Mouse (Mus musculus) liver, embryonic 13.5 days (tissue): ENCODE results near the gene Pcgf3. TPM values are rescaled to one million over a fixed set of nuclear protein-coding genes. Genes with fewer than 3 reads are reported as not detected.

Experiments used
- ATAC-seq: fragments of 200-750 bp; cut with Nextera tagmentation; 2 replicates; pipeline ENCODE4 v1.8.0; 2017; ENCODE audit warnings: low read depth, mild to moderate bottlenecking, moderate number of reproducible peaks, moderate library complexity
- DNase-seq: peaks from one replicate; pipeline ENCODE4 v3.0.0; 2022
- H3K27ac ChIP-seq: fragments of 300-500 bp; sonication (generic); 2 replicates; pipeline ENCODE4 v1.5.1; 2015; ENCODE audit warnings: moderate library complexity, mild to moderate bottlenecking, inconsistent platforms
- H3K27me3 ChIP-seq: fragments of 300-500 bp; sonication (generic); 2 replicates; pipeline ENCODE4 v1.6.1; 2015; ENCODE audit warnings: mild to moderate bottlenecking, inconsistent platforms
- H3K36me3 ChIP-seq: fragments of 300-500 bp; sonication (generic); 2 replicates; pipeline ENCODE4 v1.6.1; 2015; ENCODE audit warnings: mild to moderate bottlenecking, inconsistent platforms
- H3K4me1 ChIP-seq: fragments of 300-500 bp; sonication (generic); replicated peaks from 2 replicates; pipeline ENCODE4 v1.6.1; 2015; ENCODE audit warnings: inconsistent platforms
- H3K4me2 ChIP-seq: fragments of 300-500 bp; sonication (generic); 2 replicates; pipeline ENCODE4 v1.6.1; 2015; ENCODE audit warnings: inconsistent platforms, mild to moderate bottlenecking, moderate library complexity
- H3K4me3 ChIP-seq: fragments of 300-500 bp; sonication (generic); replicated peaks from 2 replicates; pipeline ENCODE4 v1.5.1; 2015; ENCODE audit warnings: mild to moderate bottlenecking, inconsistent platforms
- H3K9ac ChIP-seq: fragments of 300-500 bp; sonication (generic); 2 replicates; pipeline ENCODE4 v1.6.1; 2015; ENCODE audit warnings: mild to moderate bottlenecking, inconsistent platforms
- H3K9me3 ChIP-seq: fragments of 300-500 bp; sonication (generic); replicated peaks from 2 replicates; pipeline ENCODE4 v1.6.1; 2016; ENCODE audit warnings: inconsistent platforms
- WGBS: fragments of 180-500 bp; shearing (Covaris S2); methylation state at CpG from one replicate; pipeline ENCODE4 v1.1.7; 2015; ENCODE audit not compliant: insufficient replicate concordance; 5-methylcytosine and 5-hydroxymethylcytosine counted together
- polyA plus RNA-seq: library from polyadenylated mRNA; unstranded; fragments of >200 nt; fragmentation: Nextera tagmentation; extraction: Ambion mirVana; gene quantifications from 2 replicates; pipeline ENCODE4 v1.2.1, GENCODE M21; 2015

Pcgf3 gene
- polyA plus RNA-seq, 1 experiment from 2014 or later = 5.7 TPM

- Histone ChIP-seq H3K36me3 (no peaks in the 10 kb centered on the region), H3K27ac (no peak overlapping the region), H3K4me3 (no peak overlapping the region), H3K9ac (no peak overlapping the region), H3K9me3 (no peaks in the 10 kb centered on the region), H3K4me1 (peaks cover 6% of the 10 kb centered on the region), H3K4me2 (no peak overlapping the region), H3K27me3 (no peaks in the 10 kb centered on the region)
- ATAC-seq (no peak), DNase-seq (no peak)
- WGBS = 64% methylated on average over 5 of the region's 5 CpGs
Observed at GRCm38 (mm10) chr5:108518951-108519350, 57.9 kb downstream of the Pcgf3 start.

GRCm38 (mm10) chr5:108520153-108520552 is 59.1 kb downstream of the Pcgf3 start:
- H3K4me3 ChIP-seq = no peak overlapping the region
- H3K27ac ChIP-seq = no peak overlapping the region
- 0 out of 2 replicates have a peak, but pooled peaks cover 4% of the 10 kb centered on the region for H3K27me3 ChIP-seq
- ATAC-seq (peak; percentile 15; the same call in 1 of the 2 replicates), DNase-seq (no peak)
- WGBS = 58% methylated on average over 7 of the region's 7 CpGs
- H3K9ac ChIP-seq = no peak overlapping the region
- H3K4me1 ChIP-seq = no peaks in the 10 kb centered on the region
- no peak overlapping the region for H3K4me2 ChIP-seq
- H3K36me3 ChIP-seq = no peaks in the 10 kb centered on the region
- no peaks in the 10 kb centered on the region for H3K9me3 ChIP-seq

DNA sequence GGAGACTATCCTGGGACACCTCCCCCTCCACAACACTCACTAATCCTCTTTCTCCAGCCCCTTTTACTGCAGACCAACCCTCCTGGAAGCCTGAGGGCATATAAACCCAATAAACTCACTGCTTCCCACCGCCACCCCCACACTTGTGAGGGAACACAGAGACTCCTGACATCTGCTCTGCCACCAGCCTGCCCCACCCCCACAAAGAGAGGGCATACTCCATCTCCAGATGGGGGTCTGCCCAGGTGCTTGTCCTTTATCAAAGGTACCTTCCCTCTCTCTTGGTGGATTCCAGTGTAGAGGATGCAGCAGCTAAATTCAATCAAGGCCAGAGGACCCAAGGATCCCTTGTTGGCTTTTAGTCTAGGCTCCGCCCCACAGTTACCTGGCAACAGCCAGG is 60.0 kb downstream of the Pcgf3 start:
- DNase-seq (no peak), ATAC-seq (no peak)
- Histone ChIP-seq H3K4me3 (no peak overlapping the region), H3K27ac (no peak overlapping the region), H3K9me3 (no peaks in the 10 kb centered on the region), H3K4me1 (no peaks in the 10 kb centered on the region), H3K4me2 (no peak overlapping the region), H3K36me3 (no peaks in the 10 kb centered on the region), H3K9ac (no peak overlapping the region), H3K27me3 (0 out of 2 replicates have a peak, but pooled peaks cover 4% of the 10 kb centered on the region)
- WGBS = 63% methylated on average over 2 of the region's 2 CpGs

GRCm38 (mm10) chr5:108521896-108522295 is 60.9 kb downstream of the Pcgf3 start:
- ATAC-seq (no peak), DNase-seq (no peak)
- Histone ChIP-seq H3K4me3 (no peak overlapping the region), H3K4me1 (no peaks in the 10 kb centered on the region), H3K36me3 (no peaks in the 10 kb centered on the region), H3K27ac (no peak overlapping the region), H3K9ac (no peak overlapping the region), H3K4me2 (no peak overlapping the region), H3K9me3 (no peaks in the 10 kb centered on the region), H3K27me3 (0 out of 2 replicates have a peak, but pooled peaks cover 4% of the 10 kb centered on the region)
- 55% methylated on average over 3 of the region's 3 CpGs for WGBS

DNA sequence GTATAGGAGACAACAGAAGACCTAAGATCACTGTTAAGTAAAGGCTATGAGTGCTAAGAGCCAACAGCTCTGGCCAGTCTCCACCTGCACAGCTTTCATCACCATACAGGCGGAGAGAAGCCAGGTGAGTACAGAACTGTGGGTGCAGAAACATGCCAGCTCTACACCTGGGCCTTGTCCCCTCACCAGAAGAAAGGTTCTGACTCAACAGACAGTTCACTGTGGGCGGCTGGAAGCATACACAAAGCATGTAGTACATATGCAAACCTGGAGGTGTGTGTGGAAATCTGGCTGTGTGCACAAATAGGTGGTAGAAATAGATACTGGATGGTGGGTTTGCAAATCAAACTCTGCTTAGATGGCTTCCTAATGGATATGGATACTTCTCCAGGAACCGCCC is 61.6 kb downstream of the Pcgf3 start:
- 0 out of 2 replicates have a peak, but pooled peaks cover 4% of the 10 kb centered on the region for H3K27me3 ChIP-seq
- no peak overlapping the region for H3K4me2 ChIP-seq
- DNase-seq (no peak), ATAC-seq (no peak)
- H3K27ac ChIP-seq = no peak overlapping the region
- no peaks in the 10 kb centered on the region for H3K36me3 ChIP-seq
- H3K4me3 ChIP-seq = no peak overlapping the region
- no peaks in the 10 kb centered on the region for H3K9me3 ChIP-seq
- H3K9ac ChIP-seq = no peak overlapping the region
- H3K4me1 ChIP-seq = no peaks in the 10 kb centered on the region
- WGBS = 60% methylated on average over 3 of the region's 3 CpGs

- H3K36me3 ChIP-seq = no peaks in the 10 kb centered on the region
- no peaks in the 10 kb centered on the region for H3K4me1 ChIP-seq
- 75% methylated on average over 2 of the region's 2 CpGs for WGBS
- no peaks in the 10 kb centered on the region for H3K27me3 ChIP-seq
- no peak for ATAC-seq
- H3K27ac ChIP-seq = no peak overlapping the region
- peaks cover 5% of the 10 kb centered on the region; the same call in 1 of the 2 replicates for H3K9me3 ChIP-seq
- no peak for DNase-seq
- no peak overlapping the region for H3K4me3 ChIP-seq
- no peak overlapping the region for H3K4me2 ChIP-seq
- H3K9ac ChIP-seq = no peak overlapping the region
Observed at GRCm38 (mm10) chr5:108534188-108534587, 73.2 kb downstream of the Pcgf3 start.

DNA sequence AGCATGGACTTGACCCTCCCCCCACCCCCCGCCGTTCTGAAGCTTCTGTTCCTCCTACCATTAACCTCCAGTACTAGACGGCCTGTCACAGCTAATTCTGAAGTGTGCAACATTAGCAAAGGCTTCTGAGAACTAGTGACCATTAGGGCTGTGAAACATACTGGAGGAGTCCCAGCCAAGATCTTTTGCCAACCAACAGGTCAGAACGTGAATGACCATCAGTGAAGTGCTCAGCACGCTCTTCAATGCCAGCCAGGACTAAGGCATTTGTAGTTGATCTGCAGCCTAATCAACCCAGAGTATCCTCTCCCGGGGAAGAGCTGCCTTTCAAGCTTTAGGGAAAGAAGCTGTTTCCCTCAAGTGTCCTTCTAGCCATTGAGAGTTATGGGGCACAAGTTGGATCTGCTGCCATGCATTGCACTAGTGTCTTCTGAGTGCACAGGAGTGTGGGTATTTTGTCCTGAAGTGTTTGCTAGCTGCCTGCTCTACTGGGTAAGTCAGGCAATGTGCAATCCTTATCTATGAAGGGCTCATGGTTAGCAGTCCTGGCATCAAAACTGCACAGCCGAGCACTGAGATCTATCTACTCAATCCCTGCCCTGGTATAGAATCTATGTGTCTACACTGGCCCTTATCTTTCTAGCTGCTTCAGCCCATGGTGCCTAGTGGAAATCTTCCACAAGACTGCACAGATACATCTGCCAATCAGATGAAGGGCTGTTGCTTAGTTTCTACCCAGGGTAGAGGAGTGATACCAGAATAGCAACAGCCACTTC is 82.7 kb downstream of the Pcgf3 start:
- ATAC-seq (0 out of 2 replicates have a peak, but pooled peaks have one; percentile 41), DNase-seq (no peak)
- Histone ChIP-seq H3K9ac (no peak overlapping the region), H3K4me3 (no peak overlapping the region), H3K9me3 (no peaks in the 10 kb centered on the region), H3K36me3 (no peaks in the 10 kb centered on the region), H3K4me2 (no peak overlapping the region), H3K4me1 (no peaks in the 10 kb centered on the region), H3K27ac (no peak overlapping the region), H3K27me3 (peaks cover 17% of the 10 kb centered on the region)
- WGBS = 46% methylated on average over 7 of the region's 7 CpGs

DNA sequence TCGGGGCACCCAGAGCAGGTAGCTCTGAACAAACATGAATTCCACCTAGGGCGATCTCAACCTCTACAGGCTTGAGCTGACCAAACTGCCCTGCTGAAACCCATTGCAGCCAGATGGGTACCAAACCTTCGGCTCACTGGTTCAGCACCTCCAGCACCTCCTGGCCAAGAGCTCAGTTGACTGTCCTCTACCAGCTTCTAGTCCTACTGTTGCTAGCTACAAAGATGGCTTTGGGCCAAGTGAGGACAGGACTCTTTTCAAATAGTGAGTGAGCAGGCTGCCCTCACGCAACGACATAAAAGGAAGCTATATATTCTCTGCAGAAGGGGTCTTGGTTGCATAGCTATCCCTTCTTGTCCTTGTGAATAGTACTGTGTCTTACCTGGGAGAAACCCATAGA is 86.6 kb downstream of the Pcgf3 start:
- DNase-seq (no peak), ATAC-seq (no peak)
- Histone ChIP-seq H3K36me3 (no peaks in the 10 kb centered on the region), H3K27me3 (peaks cover 55% of the 10 kb centered on the region), H3K27ac (no peak overlapping the region), H3K4me3 (no peak overlapping the region), H3K4me2 (no peak overlapping the region), H3K9ac (no peak overlapping the region), H3K4me1 (peaks cover 9% of the 10 kb centered on the region; the same call in 1 of the 2 replicates), H3K9me3 (no peaks in the 10 kb centered on the region)
- 72% methylated on average over 5 of the region's 5 CpGs for WGBS

GRCm38 (mm10) chr5:108549137-108549488 is 88.1 kb downstream of the Pcgf3 start:
- Histone ChIP-seq H3K27ac (no peak overlapping the region), H3K36me3 (no peaks in the 10 kb centered on the region), H3K4me3 (no peak overlapping the region), H3K9ac (no peak overlapping the region), H3K4me1 (peaks cover 9% of the 10 kb centered on the region; the same call in 1 of the 2 replicates), H3K4me2 (no peak overlapping the region; the same call in 1 of the 2 replicates), H3K9me3 (no peaks in the 10 kb centered on the region), H3K27me3 (peaks cover 68% of the 10 kb centered on the region)
- DNase-seq (no peak), ATAC-seq (no peak)
- WGBS = 12% methylated on average over 7 of the region's 7 CpGs

DNA sequence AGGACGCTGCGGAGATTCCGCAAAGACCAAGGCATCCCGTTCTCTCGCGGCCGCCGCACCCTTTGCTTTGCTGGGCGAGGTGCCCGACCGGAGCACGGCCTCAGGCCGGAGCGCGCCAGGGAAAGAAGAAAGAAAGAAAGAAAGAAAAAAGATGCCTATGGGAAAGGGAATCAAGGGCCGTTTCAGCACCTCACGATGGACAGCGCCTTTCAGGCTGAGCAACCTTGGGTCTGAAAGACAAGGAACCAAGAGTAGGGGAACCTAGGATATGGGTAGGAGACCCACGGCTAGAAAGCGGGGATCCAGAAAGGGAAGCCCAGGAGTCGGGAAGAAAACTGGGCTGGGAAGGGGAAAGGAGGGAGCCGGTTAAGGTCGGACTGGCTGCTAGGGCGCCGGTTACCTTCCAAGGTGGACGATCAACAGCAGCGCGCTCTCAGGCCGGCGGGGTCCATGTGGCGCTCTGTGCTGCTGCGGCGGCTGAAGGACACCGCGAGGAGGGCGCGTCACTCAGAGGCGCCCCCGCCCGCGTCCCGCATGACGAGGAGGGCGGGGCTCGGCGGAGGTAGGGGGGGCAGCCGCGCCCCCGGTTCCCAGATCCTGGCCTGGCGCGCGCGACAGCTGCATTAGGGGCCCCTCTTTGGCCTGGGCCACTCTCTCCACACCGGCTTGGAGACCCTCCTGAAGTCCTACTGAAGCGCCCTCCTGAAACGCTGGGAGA is 88.6 kb downstream of the Pcgf3 start, which contains the start of gene Cplx1:
TSS of gene Cplx1 (minus strand) at position 536 of the 718 bp plus-strand sequence.
- Histone ChIP-seq H3K27ac (no peak within 1 kb of the TSS), H3K4me3 (peak within 1 kb of the TSS; percentile 28), H3K4me1 (peaks cover 9% of the 10 kb centered on the region; the same call in 1 of the 2 replicates), H3K9ac (no peak within 1 kb of the TSS), H3K27me3 (peaks cover 73% of the 10 kb centered on the region), H3K9me3 (no peaks in the 10 kb centered on the region), H3K36me3 (no peaks in the 10 kb centered on the region), H3K4me2 (peak within 1 kb of the TSS; percentile 38)
- peak; percentile 6 for DNase-seq
- no peak for ATAC-seq
- WGBS = 3% methylated on average over 46 of the region's 56 CpGs

DNA sequence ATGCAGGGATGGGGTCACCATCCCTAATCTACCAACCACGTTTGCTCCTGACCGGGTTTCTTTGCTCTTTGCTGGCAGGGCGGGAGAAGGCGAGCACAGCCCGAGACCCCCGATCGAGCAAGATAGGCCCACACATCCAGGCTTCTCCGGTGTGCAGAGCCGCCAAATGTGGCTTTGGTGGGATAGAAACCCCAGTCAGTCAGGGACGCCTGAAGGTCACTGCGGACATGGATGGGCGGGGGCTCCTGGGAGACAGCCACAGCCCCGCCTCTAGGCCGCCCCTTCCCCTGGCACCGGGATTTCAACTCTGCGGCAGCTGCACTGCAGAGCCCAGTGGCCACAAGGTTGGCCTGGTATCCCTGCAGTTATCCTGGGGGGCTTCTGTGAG is 89.2 kb downstream of the Pcgf3 start:
- DNase-seq = no peak
- H3K27me3 ChIP-seq = peaks cover 73% of the 10 kb centered on the region
- peak overlapping the region; percentile 38 for H3K4me2 ChIP-seq
- peaks cover 9% of the 10 kb centered on the region; the same call in 1 of the 2 replicates for H3K4me1 ChIP-seq
- H3K27ac ChIP-seq = no peak overlapping the region
- H3K36me3 ChIP-seq = no peaks in the 10 kb centered on the region
- peak overlapping the region; percentile 28; the same call in 1 of the 2 replicates for H3K4me3 ChIP-seq
- 9% methylated on average over 16 of the region's 16 CpGs for WGBS
- no peaks in the 10 kb centered on the region for H3K9me3 ChIP-seq
- no peak overlapping the region for H3K9ac ChIP-seq
- ATAC-seq = no peak
